Mouse (Mus musculus): Measurements from ENCODE around the gene Rnps1. TPM values are rescaled to one million over a fixed set of nuclear protein-coding genes. Genes with fewer than 3 reads are reported as not detected.
A peak's percentile ranks its signal among the peaks of the same experiment; 100 is the strongest.

Rnps1 gene
- total and polyA plus RNA-seq, 2 experiments = 17.3 to 37.6 TPM

DNA sequence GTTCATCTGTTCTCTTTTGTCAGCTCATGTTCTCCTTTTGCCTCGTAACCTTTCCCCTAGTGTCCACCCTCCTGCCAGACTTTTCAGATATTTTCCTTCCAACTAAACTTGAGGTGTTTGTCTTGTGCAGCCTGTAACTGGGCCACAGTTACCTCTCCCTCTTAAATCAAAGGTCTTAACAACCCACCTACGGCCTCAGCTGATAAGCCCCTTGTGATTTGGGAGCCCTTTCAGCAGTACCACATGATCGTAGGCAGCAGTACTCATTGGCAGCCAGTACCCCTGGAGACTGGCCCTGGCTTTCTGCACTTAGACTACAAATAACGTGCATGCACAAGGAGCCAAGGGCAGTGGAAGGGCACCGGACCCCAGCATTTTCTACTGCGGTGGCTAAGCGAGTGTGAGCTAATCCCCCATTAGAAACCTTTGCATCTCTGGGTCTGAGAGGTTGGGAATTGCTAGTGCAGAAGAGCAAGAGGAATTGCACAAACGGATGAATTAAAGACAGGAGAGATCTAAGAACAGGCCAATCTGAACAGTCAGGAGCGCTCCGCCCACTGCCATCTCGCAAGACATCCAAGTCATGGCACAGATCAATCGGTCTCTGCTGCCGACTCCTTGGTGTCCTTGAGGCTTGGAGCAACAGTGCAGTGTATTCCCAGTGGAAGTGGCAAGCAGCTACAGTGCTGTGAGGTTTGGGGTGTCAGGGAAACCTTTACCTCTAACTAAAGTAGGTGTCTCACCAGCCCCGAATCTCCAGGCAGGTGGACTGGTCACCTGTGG is 15.0 kb downstream of the Rnps1 start:
- H3K27ac ChIP-seq (replicated peaks; ENCODE audit: insufficient read depth, low read depth, low read length) = peak overlapping the region; percentile 90
- no peaks in the 10 kb centered on the region for H3K27me3 ChIP-seq (ENCODE audit: control insufficient read depth, insufficient read depth, low read length)
- peaks cover 6% of the 10 kb centered on the region for H3K4me1 ChIP-seq (ENCODE audit: control insufficient read depth, insufficient read depth, low read length)
- H3K36me3 ChIP-seq (ENCODE audit: control insufficient read depth, insufficient read depth, low read length) = peaks cover 19% of the 10 kb centered on the region; the same call in 1 of the 2 replicates
- H3K9ac ChIP-seq (ENCODE audit: low read depth, low read length) = peak overlapping the region; percentile 19
- H3K79me2 ChIP-seq (ENCODE audit: control insufficient read depth, insufficient read depth, low read length) = peaks cover 17% of the 10 kb centered on the region; the same call in 1 of the 2 replicates
- 38% methylated on average over 14 of the region's 14 CpGs for WGBS
- TF ChIP-seq POLR2A (IDR thresholded peaks at IDR 0.05; ENCODE audit: extremely low read depth, insufficient read depth, low read length) (no peak), CTCF (IDR thresholded peaks at IDR 0.05; ENCODE audit: low read depth, low read length) (no peak)
- peak; percentile 89 for DNase-seq (ENCODE audit: extremely low read depth, low read depth, low spot score)
- no peak overlapping the region; the same call in 1 of the 2 replicates for H3K4me3 ChIP-seq (ENCODE audit: insufficient read depth, low read depth, low read length)

GRCm38 (mm10) chr17:24437016-24437415 is 22.7 kb downstream of the Rnps1 start:
- no peak for DNase-seq (ENCODE audit: extremely low read depth, low read depth, low spot score)
- Histone ChIP-seq H3K4me3 (ENCODE audit: insufficient read depth, low read depth, low read length) (no peak overlapping the region), H3K36me3 (ENCODE audit: control insufficient read depth, insufficient read depth, low read length) (peaks cover 57% of the 10 kb centered on the region), H3K27ac (replicated peaks; ENCODE audit: insufficient read depth, low read depth, low read length) (no peak overlapping the region), H3K79me2 (ENCODE audit: control insufficient read depth, insufficient read depth, low read length) (no peaks in the 10 kb centered on the region; the same call in 1 of the 2 replicates), H3K4me1 (ENCODE audit: control insufficient read depth, insufficient read depth, low read length) (no peaks in the 10 kb centered on the region), H3K9ac (ENCODE audit: low read depth, low read length) (no peak overlapping the region), H3K27me3 (ENCODE audit: control insufficient read depth, insufficient read depth, low read length) (no peaks in the 10 kb centered on the region)
- 72% methylated on average over 5 of the region's 5 CpGs for WGBS
- TF ChIP-seq POLR2A (IDR thresholded peaks at IDR 0.05; ENCODE audit: extremely low read depth, insufficient read depth, low read length) (no peak), CTCF (IDR thresholded peaks at IDR 0.05; ENCODE audit: low read depth, low read length) (peak; percentile 48)

DNA sequence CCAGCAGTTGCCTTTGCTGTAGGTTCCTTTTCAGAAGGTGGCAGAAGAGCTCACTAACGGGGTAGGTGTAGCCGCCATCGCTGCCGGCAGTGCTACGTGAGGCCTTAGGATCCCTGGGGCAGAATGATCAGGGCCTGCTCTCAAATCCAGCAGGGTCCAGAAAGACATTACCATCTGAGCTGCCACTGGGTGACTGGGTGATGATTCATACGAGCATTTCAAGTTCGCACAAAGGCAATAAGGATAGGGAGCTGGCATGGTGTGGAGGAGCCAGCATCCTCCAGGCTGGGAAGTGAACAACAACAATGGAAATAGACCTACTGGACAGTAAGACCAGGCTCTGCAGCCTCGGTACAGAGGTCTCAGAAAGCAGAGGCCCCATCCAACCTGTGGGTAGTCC is 26.0 kb downstream of the Rnps1 start:
- Histone ChIP-seq H3K4me1 (ENCODE audit: control insufficient read depth, insufficient read depth, low read length) (no peaks in the 10 kb centered on the region), H3K9ac (ENCODE audit: low read depth, low read length) (no peak overlapping the region), H3K79me2 (ENCODE audit: control insufficient read depth, insufficient read depth, low read length) (no peaks in the 10 kb centered on the region), H3K27me3 (ENCODE audit: control insufficient read depth, insufficient read depth, low read length) (no peaks in the 10 kb centered on the region), H3K4me3 (ENCODE audit: insufficient read depth, low read depth, low read length) (no peak overlapping the region), H3K36me3 (ENCODE audit: control insufficient read depth, insufficient read depth, low read length) (peaks cover 37% of the 10 kb centered on the region), H3K27ac (replicated peaks; ENCODE audit: insufficient read depth, low read depth, low read length) (no peak overlapping the region)
- no peak for TF ChIP-seq CTCF (IDR thresholded peaks at IDR 0.05; ENCODE audit: low read depth, low read length)
- no peak for TF ChIP-seq POLR2A (IDR thresholded peaks at IDR 0.05; ENCODE audit: extremely low read depth, insufficient read depth, low read length)
- 93% methylated on average over 8 of the region's 8 CpGs for WGBS
- DNase-seq (ENCODE audit: extremely low read depth, low read depth, low spot score) = no peak

- H3K36me3 ChIP-seq (ENCODE audit: control insufficient read depth, insufficient read depth, low read length) = peaks cover 33% of the 10 kb centered on the region
- no peaks in the 10 kb centered on the region for H3K4me1 ChIP-seq (ENCODE audit: control insufficient read depth, insufficient read depth, low read length)
- WGBS = 51% methylated on average over 2 of the region's 2 CpGs
- TF ChIP-seq POLR2A (IDR thresholded peaks at IDR 0.05; ENCODE audit: extremely low read depth, insufficient read depth, low read length) = no peak
- TF ChIP-seq CTCF (IDR thresholded peaks at IDR 0.05; ENCODE audit: low read depth, low read length) = peak; percentile 47
- no peak overlapping the region for H3K4me3 ChIP-seq (ENCODE audit: insufficient read depth, low read depth, low read length)
- no peaks in the 10 kb centered on the region for H3K27me3 ChIP-seq (ENCODE audit: control insufficient read depth, insufficient read depth, low read length)
- H3K27ac ChIP-seq (replicated peaks; ENCODE audit: insufficient read depth, low read depth, low read length) = no peak overlapping the region
- no peaks in the 10 kb centered on the region for H3K79me2 ChIP-seq (ENCODE audit: control insufficient read depth, insufficient read depth, low read length)
- DNase-seq (ENCODE audit: extremely low read depth, low read depth, low spot score) = no peak
- H3K9ac ChIP-seq (ENCODE audit: low read depth, low read length) = no peak overlapping the region
These were observed 26.8 kb downstream of the Rnps1 start for GRCm38 (mm10) chr17:24441148-24441547.

DNA sequence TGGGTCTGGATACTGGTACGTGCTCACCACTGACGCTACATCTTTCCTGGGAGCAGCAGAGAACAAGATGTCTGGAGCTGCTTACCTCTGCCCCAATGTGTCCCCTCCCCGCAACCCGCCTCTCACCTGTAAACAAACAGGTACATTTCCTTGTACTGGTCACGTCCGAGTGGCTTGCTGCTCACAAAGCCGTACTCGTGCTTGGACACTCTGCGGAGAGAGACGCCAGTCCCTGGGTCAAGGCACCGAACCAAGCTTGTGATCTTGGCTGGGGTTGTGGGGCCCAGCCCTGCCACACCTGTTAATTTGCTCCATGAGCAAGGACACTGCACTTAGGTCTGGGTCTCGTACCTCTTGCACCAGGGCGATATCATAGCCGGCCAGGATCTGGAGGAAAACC is 27.7 kb downstream of the Rnps1 start:
- no peak for TF ChIP-seq CTCF (IDR thresholded peaks at IDR 0.05; ENCODE audit: low read depth, low read length)
- no peak for TF ChIP-seq POLR2A (IDR thresholded peaks at IDR 0.05; ENCODE audit: extremely low read depth, insufficient read depth, low read length)
- no peaks in the 10 kb centered on the region for H3K79me2 ChIP-seq (ENCODE audit: control insufficient read depth, insufficient read depth, low read length)

GRCm38 (mm10) chr17:24442632-24443155 is 28.3 kb downstream of the Rnps1 start, which contains the start of gene Dnase1l2:
TSS of gene Dnase1l2 (minus strand) at chr17:24443105.
- no peaks in the 10 kb centered on the region for H3K27me3 ChIP-seq (ENCODE audit: control insufficient read depth, insufficient read depth, low read length)
- peaks cover 26% of the 10 kb centered on the region for H3K36me3 ChIP-seq (ENCODE audit: control insufficient read depth, insufficient read depth, low read length)
- no peak within 1 kb of the TSS for H3K9ac ChIP-seq (ENCODE audit: low read depth, low read length)

More for the DNA sequence above, 27.7 kb downstream of the Rnps1 start:
- DNase-seq (ENCODE audit: extremely low read depth, low read depth, low spot score) = no peak
- Histone ChIP-seq H3K27me3 (ENCODE audit: control insufficient read depth, insufficient read depth, low read length) (no peaks in the 10 kb centered on the region), H3K9ac (ENCODE audit: low read depth, low read length) (no peak overlapping the region), H3K4me3 (ENCODE audit: insufficient read depth, low read depth, low read length) (no peak overlapping the region), H3K36me3 (ENCODE audit: control insufficient read depth, insufficient read depth, low read length) (peaks cover 29% of the 10 kb centered on the region), H3K27ac (replicated peaks; ENCODE audit: insufficient read depth, low read depth, low read length) (no peak overlapping the region), H3K4me1 (ENCODE audit: control insufficient read depth, insufficient read depth, low read length) (no peaks in the 10 kb centered on the region)
- 88% methylated on average over 14 of the region's 14 CpGs for WGBS

More at GRCm38 (mm10) chr17:24442632-24443155, 28.3 kb downstream of the Rnps1 start, which contains the start of gene Dnase1l2:
- H3K4me3 ChIP-seq (ENCODE audit: insufficient read depth, low read depth, low read length) = no peak within 1 kb of the TSS
- no peak within 1 kb of the TSS for H3K27ac ChIP-seq (replicated peaks; ENCODE audit: insufficient read depth, low read depth, low read length)
- WGBS = 48% methylated on average over 7 of the region's 7 CpGs
- peak; percentile 38 for DNase-seq (ENCODE audit: extremely low read depth, low read depth, low spot score)
- no peaks in the 10 kb centered on the region for H3K79me2 ChIP-seq (ENCODE audit: control insufficient read depth, insufficient read depth, low read length)
- no peaks in the 10 kb centered on the region for H3K4me1 ChIP-seq (ENCODE audit: control insufficient read depth, insufficient read depth, low read length)
- TF ChIP-seq CTCF (IDR thresholded peaks at IDR 0.05; ENCODE audit: low read depth, low read length) = no peak
